Mouse (Mus musculus) heart, embryonic 16.5 days (tissue): ENCODE results near the gene Prpf18. TPM values are rescaled to one million over a fixed set of nuclear protein-coding genes. Genes with fewer than 3 reads are reported as not detected.
"Not testable (repeated sequence)": the region's sequence is repeated elsewhere in the genome, so short reads cannot be mapped to it uniquely, and the experiment has no call there.

ENCODE experiments used
- ATAC-seq: fragments of 200-750 bp; cut with Nextera tagmentation; replicated peaks from 2 replicates; pipeline ENCODE4 v1.8.0; 2017; ENCODE audit warnings: moderate number of reproducible peaks; ENCODE audit not compliant: insufficient read depth, low FRiP score; ENCODE audit errors: extremely low read depth
- H3K27ac ChIP-seq: fragments of 300-500 bp; sonication (generic); 2 replicates; pipeline ENCODE4 v1.5.1; 2014; ENCODE audit warnings: mild to moderate bottlenecking, low read length, control low read depth, moderate library complexity
- H3K27me3 ChIP-seq: fragments of 300-500 bp; sonication (generic); 2 replicates; pipeline ENCODE4 v1.6.1; 2014; ENCODE audit warnings: low read length, mixed read lengths; ENCODE audit not compliant: control insufficient read depth, insufficient read depth
- H3K36me3 ChIP-seq: fragments of 300-500 bp; sonication (generic); 2 replicates; pipeline ENCODE4 v1.6.1; 2014; ENCODE audit not compliant: control insufficient read depth, insufficient read depth
- H3K4me1 ChIP-seq: fragments of 300-500 bp; sonication (generic); 2 replicates; pipeline ENCODE4 v1.6.1; 2014; ENCODE audit warnings: low read length, mixed read lengths; ENCODE audit not compliant: control insufficient read depth, insufficient read depth
- H3K4me2 ChIP-seq: fragments of 300-500 bp; sonication (generic); 2 replicates; pipeline ENCODE4 v1.6.1; 2014; ENCODE audit warnings: low read depth, mild to moderate bottlenecking, control low read depth, low read length
- H3K4me3 ChIP-seq: fragments of 300-500 bp; sonication (generic); 2 replicates; pipeline ENCODE4 v1.5.1; 2014; ENCODE audit warnings: mild to moderate bottlenecking, control low read depth, low read length
- H3K9ac ChIP-seq: fragments of 300-500 bp; sonication (generic); 2 replicates; pipeline ENCODE4 v1.6.1; 2014; ENCODE audit warnings: low read length, control low read depth
- H3K9me3 ChIP-seq: fragments of 300-500 bp; sonication (generic); replicated peaks from 2 replicates; pipeline ENCODE4 v1.6.1; 2016; ENCODE audit warnings: low read length; ENCODE audit not compliant: control insufficient read depth
- WGBS: fragments of 180-500 bp; shearing (Covaris S2); extraction: QIAGEN DNeasy Blood & Tissue Kit; methylation state at CpG from one replicate; pipeline ENCODE4 v1.1.7; 2014; 5-methylcytosine and 5-hydroxymethylcytosine counted together
- polyA plus RNA-seq: library from polyadenylated mRNA; unstranded; fragments of >200 nt; fragmentation: Nextera tagmentation; extraction: Ambion mirVana; gene quantifications from 2 replicates; pipeline ENCODE4 v1.2.1, GENCODE M21; 2015

Prpf18 gene
- polyA plus RNA-seq, 1 experiment from 2014 or later: 34.2 TPM

GRCm38 (mm10) chr2:4619893-4620593, 31.9 kb downstream of the Prpf18 start:
- Histone ChIP-seq H3K4me1 (no peaks in the 10 kb centered on the region; the same call in 1 of the 2 replicates), H3K9ac (no peak overlapping the region), H3K27me3 (no peaks in the 10 kb centered on the region), H3K27ac (peak overlapping the region; percentile 6), H3K4me2 (no peak overlapping the region), H3K4me3 (no peak overlapping the region), H3K36me3 (peaks cover 9% of the 10 kb centered on the region; the same call in 1 of the 2 replicates), H3K9me3 (no peaks in the 10 kb centered on the region)
- ATAC-seq: 0 out of 2 replicates have a peak, but pooled peaks have one; percentile 31
- WGBS: 59% methylated on average over 6 of the region's 6 CpGs

GRCm38 (mm10) chr2:4619126-4619525, 32.8 kb downstream of the Prpf18 start:
- not testable (repeated sequence) for H3K4me3 ChIP-seq, H3K27ac ChIP-seq, ATAC-seq, H3K9ac ChIP-seq, H3K27me3 ChIP-seq, H3K9me3 ChIP-seq, H3K4me2 ChIP-seq, H3K4me1 ChIP-seq, H3K36me3 ChIP-seq

GRCm38 (mm10) chr2:4616995-4617394, 34.9 kb downstream of the Prpf18 start:
- ATAC-seq: no peak
- H3K9me3 ChIP-seq: no peaks in the 10 kb centered on the region
- 86% methylated on average over 4 of the region's 4 CpGs for WGBS
- H3K27ac ChIP-seq: no peak overlapping the region
- H3K9ac ChIP-seq: no peak overlapping the region
- H3K36me3 ChIP-seq: peaks cover 13% of the 10 kb centered on the region
- no peak overlapping the region for H3K4me2 ChIP-seq
- no peaks in the 10 kb centered on the region for H3K27me3 ChIP-seq
- peaks cover 8% of the 10 kb centered on the region for H3K4me1 ChIP-seq
- H3K4me3 ChIP-seq: no peak overlapping the region

GRCm38 (mm10) chr2:4615014-4615546, 36.8 kb downstream of the Prpf18 start:
- no peak overlapping the region for H3K4me2 ChIP-seq
- H3K9ac ChIP-seq: no peak overlapping the region
- H3K36me3 ChIP-seq: peaks cover 25% of the 10 kb centered on the region
- peaks cover 8% of the 10 kb centered on the region for H3K4me1 ChIP-seq
- 79% methylated on average over 2 of the region's 2 CpGs for WGBS
- H3K27ac ChIP-seq: peak overlapping the region; percentile 37
- H3K4me3 ChIP-seq: no peak overlapping the region
- ATAC-seq: no peak
- no peaks in the 10 kb centered on the region for H3K9me3 ChIP-seq
- H3K27me3 ChIP-seq: no peaks in the 10 kb centered on the region

GRCm38 (mm10) chr2:4614276-4614929, 37.5 kb downstream of the Prpf18 start:
- H3K27me3 ChIP-seq, H3K9me3 ChIP-seq, H3K4me1 ChIP-seq, H3K9ac ChIP-seq, H3K4me3 ChIP-seq, H3K4me2 ChIP-seq: not testable (repeated sequence)
- peaks cover 28% of the 10 kb centered on the region for H3K36me3 ChIP-seq
- H3K27ac ChIP-seq: peak overlapping the region; percentile 48
- WGBS: 34% methylated on average over 6 of the region's 6 CpGs
- peak; percentile 67 for ATAC-seq

- peaks cover 8% of the 10 kb centered on the region for H3K4me1 ChIP-seq
- H3K4me2 ChIP-seq: no peak overlapping the region
- no peak overlapping the region for H3K27ac ChIP-seq
- H3K36me3 ChIP-seq: peaks cover 47% of the 10 kb centered on the region
- no peak overlapping the region for H3K4me3 ChIP-seq
- no peaks in the 10 kb centered on the region for H3K27me3 ChIP-seq
- H3K9me3 ChIP-seq: no peaks in the 10 kb centered on the region
- no peak for ATAC-seq
- no peak overlapping the region for H3K9ac ChIP-seq
- WGBS: 87% methylated on average over 10 of the region's 10 CpGs
Measured at GRCm38 (mm10) chr2:4611704-4612103, 40.2 kb downstream of the Prpf18 start.

GRCm38 (mm10) chr2:4611295-4611694, 40.6 kb downstream of the Prpf18 start:
- H3K9me3 ChIP-seq: no peaks in the 10 kb centered on the region
- H3K4me3 ChIP-seq: no peak overlapping the region
- WGBS: 76% methylated on average over 6 of the region's 6 CpGs
- no peaks in the 10 kb centered on the region for H3K27me3 ChIP-seq
- H3K4me1 ChIP-seq: peaks cover 8% of the 10 kb centered on the region
- no peak for ATAC-seq
- no peak overlapping the region for H3K9ac ChIP-seq
- no peak overlapping the region for H3K27ac ChIP-seq
- peaks cover 51% of the 10 kb centered on the region for H3K36me3 ChIP-seq
- no peak overlapping the region for H3K4me2 ChIP-seq

GRCm38 (mm10) chr2:4609433-4609832, 42.5 kb downstream of the Prpf18 start:
- H3K27ac ChIP-seq: no peak overlapping the region
- WGBS: 79% methylated on average over 10 of the region's 10 CpGs

GRCm38 (mm10) chr2:4608253-4608652, 43.7 kb downstream of the Prpf18 start:
- Histone ChIP-seq H3K36me3 (peaks cover 74% of the 10 kb centered on the region), H3K9ac (no peak overlapping the region), H3K4me2 (no peak overlapping the region), H3K4me1 (no peaks in the 10 kb centered on the region), H3K27me3 (no peaks in the 10 kb centered on the region), H3K9me3 (no peaks in the 10 kb centered on the region), H3K27ac (no peak overlapping the region), H3K4me3 (no peak overlapping the region)
- 91% methylated on average over 3 of the region's 3 CpGs for WGBS
- ATAC-seq: no peak

More at GRCm38 (mm10) chr2:4609433-4609832, 42.5 kb downstream of the Prpf18 start:
- Histone ChIP-seq H3K9ac (no peak overlapping the region), H3K4me2 (no peak overlapping the region), H3K4me3 (no peak overlapping the region), H3K27me3 (no peaks in the 10 kb centered on the region), H3K9me3 (no peaks in the 10 kb centered on the region), H3K36me3 (peaks cover 66% of the 10 kb centered on the region), H3K4me1 (peaks cover 4% of the 10 kb centered on the region; the same call in 1 of the 2 replicates)
- no peak for ATAC-seq
